14 mouse cellular contexts compared by ENCODE assay signal in the genomic region with DNA sequence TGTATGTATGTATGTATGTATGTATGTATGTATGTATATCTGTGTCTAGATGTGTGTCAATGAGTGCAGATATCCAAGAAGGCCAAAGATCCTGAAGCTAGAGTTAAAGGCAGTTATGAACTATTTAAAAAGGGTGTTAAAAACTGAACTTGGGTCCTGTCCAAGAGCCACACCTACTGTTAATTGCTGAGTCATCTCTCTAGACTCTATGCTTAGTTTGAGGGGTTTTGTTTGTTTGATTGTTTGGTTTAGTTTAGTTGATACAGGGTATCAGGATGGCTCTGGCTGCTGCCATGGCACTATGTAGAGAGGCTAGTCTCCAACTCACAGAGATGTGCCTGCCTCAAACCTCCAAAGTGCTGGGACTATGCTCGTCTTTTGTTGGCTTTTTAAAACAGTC.
DNase-seq lines count a peak whose midpoint lies in the region; ATAC-seq and TF ChIP-seq lines count a peak whose summit lies in the region.
"Had no signal": no experiment of that assay in that cellular context is flagged by ENCODE, and none has a peak within 500 bp of the region (broad histone marks: within the 10 kb centered on the region; RNA-seq: fewer than 3 reads in every experiment).

No protein-coding gene starts in this region.

- no peaks in the 10 kb centered on the region; the same call in 1 of the 2 replicates for H3K4me1 ChIP-seq in kidney, adult 2 months (ENCODE audit: control insufficient read depth, insufficient read depth, low read length)
- peaks cover 2 to 17% of the 10 kb centered on the region in 2 experiments; a peak in 3 of 4 replicates for H3K4me1 ChIP-seq in MEL (ENCODE audit: control insufficient read depth in 1 of 2, insufficient read depth in 2 of 2, low read length in 2 of 2)

- DNase-seq in kidney, adult 2 months: peak; percentile 4
- no peak for DNase-seq in kidney, postnatal 25 days
- DNase-seq in MEL (ENCODE audit: low read depth, low spot score): peak; percentile 87
- no peak for DNase-seq in left cerebral cortex, adult 8-10 months (ENCODE audit: low spot score in 2 of 2)
- no peak for DNase-seq in urinary bladder, postnatal 14 days (ENCODE audit: low spot score)
- DNase-seq in heart, postnatal 4 days: no peak
- DNase-seq: adrenal gland, postnatal 25 days; cerebellum, adult 9-10 months; gastrocnemius, postnatal 14 days; kidney, postnatal 36 days had no signal

- no peak overlapping the region for H3K4me3 ChIP-seq in kidney, adult 2 months (ENCODE audit: insufficient read depth, low read depth, low read length)
- no peak overlapping the region for H3K4me3 ChIP-seq in MEL (ENCODE audit: control insufficient read depth in 1 of 2, insufficient read depth in 1 of 2, low read depth in 2 of 2, low read length in 2 of 2)

- no peaks in the 10 kb centered on the region for H3K27me3 ChIP-seq in kidney, adult 2 months (replicated peaks; ENCODE audit: control insufficient read depth, insufficient read depth, low read length)
- H3K27me3 ChIP-seq in MEL (ENCODE audit: control insufficient read depth in 1 of 2, insufficient read depth in 2 of 2, low read length in 2 of 2): no peaks in the 10 kb centered on the region

- H3K36me3 ChIP-seq in kidney, adult 2 months (ENCODE audit: control insufficient read depth, insufficient read depth, low read length): no peaks in the 10 kb centered on the region
- peaks cover 0 to 27% of the 10 kb centered on the region in 2 experiments; a peak in 2 of 4 replicates for H3K36me3 ChIP-seq in MEL (ENCODE audit: control insufficient read depth in 1 of 2, insufficient read depth in 2 of 2, low read length in 2 of 2)

- WGBS in kidney, adult 2 months: 95% methylated on average over 1 of the region's 1 CpGs

- no peak for TF ChIP-seq CTCF in kidney, adult 2 months (conservative IDR thresholded peaks at IDR 0.05; ENCODE audit: insufficient read depth, insufficient read length, low read depth, low read length)
- TF ChIP-seq CTCF in MEL (IDR thresholded peaks at IDR 0.05 in 2 of 3, conservative IDR thresholded peaks at IDR 0.05 in 1 of 3; ENCODE audit: control insufficient read depth in 1 of 3, insufficient read depth in 1 of 3, low read depth in 2 of 3, low read length in 3 of 3, poor library complexity in 1 of 3, severe bottlenecking in 1 of 3): no peak

- peak; percentile 60 to 74; a peak in 3 of 4 replicates for TF ChIP-seq EP300 in MEL (IDR thresholded peaks at IDR 0.05; ENCODE audit: low read depth in 1 of 2, low read length in 2 of 2)

- TF ChIP-seq POLR2A in kidney, adult 2 months (IDR thresholded peaks at IDR 0.05; ENCODE audit: low read depth, low read length): no peak
- no peak for TF ChIP-seq POLR2A in MEL (IDR thresholded peaks at IDR 0.05; ENCODE audit: control insufficient read depth in 1 of 2, insufficient read depth in 1 of 2, low read depth in 1 of 2, low read length in 2 of 2, poor library complexity in 1 of 2)

- no peak overlapping the region for H3K9ac ChIP-seq in MEL (ENCODE audit: control insufficient read depth, low read depth, low read length, poor library complexity, severe bottlenecking)

- TF ChIP-seq RAD21 in MEL (IDR thresholded peaks at IDR 0.05; ENCODE audit: low read depth, low read length): no peak

- H3K79me2 ChIP-seq in MEL (ENCODE audit: control insufficient read depth, insufficient read depth, low read length, poor library complexity): peaks cover 3% of the 10 kb centered on the region; the same call in 1 of the 2 replicates

- no peak overlapping the region for H3K27ac ChIP-seq in kidney, adult 2 months (ENCODE audit: insufficient read depth, low read depth, low read length)
- peak overlapping the region; percentile 24; the same call in 1 of the 2 replicates for H3K27ac ChIP-seq in MEL (ENCODE audit: control insufficient read depth, low read depth, low read length)
- H3K27ac ChIP-seq: macrophage had no signal

- H3K9me3 ChIP-seq in MEL (replicated peaks; ENCODE audit: insufficient read depth, low read length): no peaks in the 10 kb centered on the region

- ATAC-seq in common myeloid progenitor, adult 5-6 weeks (replicated peaks; ENCODE audit: low read depth, poor library complexity, severe bottlenecking): peak; percentile 45; the same call in 1 of the 2 replicates
- ATAC-seq in megakaryocyte progenitor cell, adult 5-6 weeks (replicated peaks; ENCODE audit: poor library complexity): peak; percentile 68
- ATAC-seq: inflammation-experienced regulatory T-cells, adult 6 months had no signal

TF ChIP-seq in MEL, 35 proteins besides CTCF, POLR2A, EP300 and RAD21:
- TF ChIP-seq JUND (IDR thresholded peaks at IDR 0.05; ENCODE audit: low read depth, low read length): no peak
- TF ChIP-seq GATA1 (IDR thresholded peaks at IDR 0.05; ENCODE audit: low read depth, low read length): 0 out of 2 replicates have a peak, but pooled peaks have one; percentile 6
- no peak for TF ChIP-seq CHD2 (IDR thresholded peaks at IDR 0.05; ENCODE audit: low read length)
- 0 out of 2 replicates have a peak, but pooled peaks have one; percentile 22 for TF ChIP-seq SIN3A (IDR thresholded peaks at IDR 0.05; ENCODE audit: low read length)
- peak; percentile 59 for TF ChIP-seq ETS1 (IDR thresholded peaks at IDR 0.05; ENCODE audit: low read depth, low read length)
- TF ChIP-seq MAFK (IDR thresholded peaks at IDR 0.05; ENCODE audit: borderline replicate concordance, low read depth, low read length): peak; percentile 97
- peak; percentile 33; the same call in 1 of the 2 replicates for TF ChIP-seq HCFC1 (IDR thresholded peaks at IDR 0.05; ENCODE audit: low read depth, low read length)
- peak; percentile 91 for TF ChIP-seq GABPA (IDR thresholded peaks at IDR 0.05; ENCODE audit: low read depth, low read length)
- no peak for TF ChIP-seq POLR2AphosphoS5 (IDR thresholded peaks at IDR 0.05; ENCODE audit: borderline replicate concordance, low read depth, low read length)
- no peak for TF ChIP-seq CHD1 (IDR thresholded peaks at IDR 0.05; ENCODE audit: low read depth, low read length)

Comparison
In these comparisons a context has a peak if more than half of its experiments do, and no peak if none do; other contexts are left out.
1. DNase-seq: peak in kidney, adult 2 months (single experiment) and MEL (single experiment); none in kidney, postnatal 25 days (0 of 2), left cerebral cortex, adult 8-10 months (0 of 2), urinary bladder, postnatal 14 days (single experiment) and heart, postnatal 4 days (single experiment).